Mouse (Mus musculus) neural tube, embryonic 10.5 days (tissue): ENCODE measurements at regions not wholly inside any gene's neighbourhood (a gene's known extent, or its start where the extent isn't known, plus 50 kb on each side); places are given as distances from the start of the nearest gene placed in this dataset.
A peak's percentile ranks its signal among the peaks of the same experiment; 100 is the strongest.

ENCODE experiments used
- DNase-seq: peaks from one replicate; pipeline ENCODE4 v3.0.0-alpha.2; 2017; ENCODE audit warnings: low spot score; ENCODE audit errors: extremely low spot score

DNA sequence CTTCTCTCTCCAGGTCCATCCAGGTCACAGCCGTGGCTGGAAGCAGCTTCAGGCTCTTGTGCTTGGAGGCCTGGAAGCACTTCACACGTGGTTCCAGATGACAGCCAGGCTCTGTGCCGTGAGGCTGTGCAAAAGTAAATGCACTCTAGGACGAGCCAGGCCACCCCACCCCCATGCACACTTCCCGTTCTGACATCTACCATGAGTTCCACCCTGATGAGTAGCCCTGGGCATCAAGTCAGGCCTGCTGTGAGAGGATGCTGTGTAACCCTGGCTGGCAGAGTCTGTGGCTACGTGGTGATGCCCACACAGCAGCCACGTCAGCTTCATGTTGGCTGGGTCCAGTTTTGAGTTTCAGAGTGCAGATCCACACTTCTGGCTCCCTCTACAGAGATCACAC lies 202.4 kb upstream of the Sulf2 start:
- DNase-seq: no peak

DNA sequence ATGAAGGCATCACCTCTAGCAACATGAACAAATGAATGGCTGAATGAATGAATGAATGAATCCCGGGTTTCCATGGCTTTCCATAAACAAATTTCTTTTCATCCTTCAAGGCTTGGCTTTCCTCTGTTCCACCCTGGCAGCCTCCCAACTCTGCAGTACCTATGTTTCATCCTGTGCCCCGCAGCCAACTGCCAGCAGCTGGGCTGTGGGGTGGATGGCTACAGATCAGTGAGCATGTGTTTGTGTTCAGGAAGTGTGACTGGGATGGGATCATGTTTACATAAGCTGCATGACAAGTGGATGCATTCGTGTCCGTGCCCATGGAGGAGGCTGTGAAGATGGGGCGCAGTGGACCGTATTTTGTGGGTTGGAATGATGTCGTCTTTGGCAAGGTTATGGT lies 200.5 kb upstream of the Sulf2 start:
- DNase-seq: no peak

DNA sequence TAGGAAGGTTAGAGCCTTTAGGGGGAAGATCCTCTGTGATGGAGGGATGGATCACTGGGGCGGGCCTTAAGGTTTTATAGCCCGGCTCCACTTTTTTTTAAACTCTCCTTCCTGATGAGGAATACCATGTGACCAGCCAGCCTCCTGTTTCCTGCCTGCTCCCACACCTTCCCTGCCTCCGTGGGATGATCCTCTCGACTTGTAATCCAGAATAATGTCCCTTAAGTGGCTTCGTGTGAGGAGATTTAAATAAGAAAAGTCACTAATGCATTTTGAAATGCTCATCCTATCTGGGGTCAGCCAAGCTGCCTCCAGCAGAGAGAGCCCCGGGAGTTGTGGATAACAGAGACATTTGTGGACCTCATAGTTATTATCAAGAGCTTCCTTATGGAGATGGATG lies 200.0 kb upstream of the Sulf2 start:
- DNase-seq: no peak

DNA sequence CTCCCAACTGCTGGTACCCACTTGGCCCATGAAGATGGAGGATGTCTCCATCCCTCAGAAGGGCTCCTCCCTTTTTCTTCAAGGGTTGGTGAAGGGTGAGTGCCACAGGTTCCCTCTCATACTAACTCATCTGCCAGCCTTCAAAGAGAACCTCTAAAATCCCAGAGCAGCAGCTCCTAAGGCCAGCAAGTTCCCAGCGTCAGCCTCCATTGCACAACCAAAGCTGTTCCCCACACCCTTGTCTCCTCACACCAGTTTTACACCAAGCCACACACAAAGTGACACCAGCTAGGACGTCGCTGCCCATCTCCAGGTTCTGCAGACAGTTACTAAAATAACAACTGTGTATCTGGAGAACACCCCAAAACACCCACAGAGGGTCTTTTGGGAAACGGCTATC lies 198.9 kb upstream of the Sulf2 start:
- no peak for DNase-seq

DNA sequence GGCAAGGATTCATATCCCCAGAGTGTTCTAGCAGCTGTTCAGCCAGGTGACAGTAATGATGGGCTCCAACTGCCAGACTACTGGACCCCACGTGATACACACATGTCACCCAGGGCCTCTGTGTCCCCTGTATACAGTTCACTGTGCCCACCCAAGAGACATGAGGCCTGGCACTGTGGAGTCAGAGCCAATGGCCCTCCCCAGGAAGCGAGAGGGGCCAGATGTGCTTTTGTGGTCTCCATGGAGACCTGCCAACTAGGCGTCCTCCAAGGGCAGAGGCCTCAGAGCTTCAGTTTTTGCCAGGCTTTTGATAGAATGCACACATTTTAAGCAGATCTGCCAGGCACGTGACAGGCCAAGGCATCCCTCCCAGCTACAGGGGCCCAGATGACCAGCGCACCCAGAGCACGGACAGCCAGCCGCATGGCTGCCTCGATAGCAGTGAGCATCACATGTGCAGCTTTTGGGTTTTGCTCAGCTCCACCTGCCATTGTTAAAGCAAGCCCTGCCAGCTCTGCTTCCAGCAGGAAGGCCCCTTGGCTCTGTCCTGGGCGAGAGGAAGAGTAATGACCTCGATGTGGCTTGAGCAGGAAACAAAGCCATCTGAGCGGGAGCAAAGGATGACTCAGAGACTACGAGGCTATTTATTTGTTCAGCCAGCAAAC lies 198.1 kb upstream of the Sulf2 start:
- peak; percentile 32 for DNase-seq

DNA sequence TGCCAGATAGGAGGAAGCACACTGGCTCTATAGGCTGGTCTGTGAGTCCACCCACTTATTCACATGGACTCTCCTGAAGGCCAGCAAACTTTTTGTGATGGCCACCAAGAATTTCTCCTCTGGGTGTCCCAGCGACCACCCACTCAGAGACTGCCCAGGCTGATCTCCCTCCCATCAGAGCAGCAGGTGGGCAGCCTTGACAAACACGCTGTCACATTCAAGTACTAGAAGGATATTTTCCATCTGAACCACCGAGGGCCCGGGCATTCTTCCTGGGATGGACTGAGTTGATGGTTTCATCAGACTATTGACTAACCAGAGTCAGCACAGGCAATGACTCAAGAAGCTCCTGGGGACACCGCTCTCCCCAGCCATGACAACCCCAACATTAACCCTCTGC lies 196.5 kb upstream of the Sulf2 start:
- no peak for DNase-seq

DNA sequence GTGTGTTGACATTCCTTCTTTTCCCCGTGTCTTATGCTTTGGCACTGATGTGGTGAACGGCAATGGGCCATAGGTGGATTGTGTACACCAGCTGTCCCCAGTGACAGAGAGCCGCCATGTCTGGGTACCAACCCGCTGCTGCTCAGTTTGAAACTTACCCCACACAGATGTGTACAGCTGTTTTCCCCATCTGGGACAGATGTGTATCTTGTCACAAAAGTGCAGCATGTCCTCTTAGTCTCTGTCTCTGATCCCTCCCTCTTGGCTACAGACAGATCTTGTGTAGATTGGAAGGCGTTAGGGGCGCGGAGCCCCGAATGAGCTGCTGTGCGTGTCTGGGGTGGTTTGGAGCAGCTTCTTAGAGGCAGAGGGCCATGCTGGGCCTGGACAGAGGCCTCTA lies 196.1 kb upstream of the Sulf2 start:
- no peak for DNase-seq

DNA sequence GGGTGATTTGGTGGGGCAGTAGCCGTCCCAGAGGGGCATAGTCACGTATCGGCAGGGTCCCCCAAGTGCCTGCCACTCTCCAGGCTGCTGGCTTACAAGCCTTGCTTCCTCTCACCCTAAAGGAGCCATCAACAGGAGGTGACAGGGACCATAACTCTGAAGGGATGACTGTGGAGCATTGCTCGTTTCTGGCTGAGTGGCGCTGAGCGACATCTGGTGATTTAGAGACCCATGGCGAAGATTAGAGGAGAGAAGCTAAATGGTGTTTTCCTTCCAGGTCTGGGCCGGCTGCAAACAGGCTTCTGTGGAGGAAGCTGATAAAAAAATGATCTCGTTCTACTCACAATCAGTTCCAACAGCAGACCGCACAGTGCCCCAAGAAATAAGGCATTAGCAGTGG lies 193.2 kb upstream of the Sulf2 start:
- no peak for DNase-seq

DNA sequence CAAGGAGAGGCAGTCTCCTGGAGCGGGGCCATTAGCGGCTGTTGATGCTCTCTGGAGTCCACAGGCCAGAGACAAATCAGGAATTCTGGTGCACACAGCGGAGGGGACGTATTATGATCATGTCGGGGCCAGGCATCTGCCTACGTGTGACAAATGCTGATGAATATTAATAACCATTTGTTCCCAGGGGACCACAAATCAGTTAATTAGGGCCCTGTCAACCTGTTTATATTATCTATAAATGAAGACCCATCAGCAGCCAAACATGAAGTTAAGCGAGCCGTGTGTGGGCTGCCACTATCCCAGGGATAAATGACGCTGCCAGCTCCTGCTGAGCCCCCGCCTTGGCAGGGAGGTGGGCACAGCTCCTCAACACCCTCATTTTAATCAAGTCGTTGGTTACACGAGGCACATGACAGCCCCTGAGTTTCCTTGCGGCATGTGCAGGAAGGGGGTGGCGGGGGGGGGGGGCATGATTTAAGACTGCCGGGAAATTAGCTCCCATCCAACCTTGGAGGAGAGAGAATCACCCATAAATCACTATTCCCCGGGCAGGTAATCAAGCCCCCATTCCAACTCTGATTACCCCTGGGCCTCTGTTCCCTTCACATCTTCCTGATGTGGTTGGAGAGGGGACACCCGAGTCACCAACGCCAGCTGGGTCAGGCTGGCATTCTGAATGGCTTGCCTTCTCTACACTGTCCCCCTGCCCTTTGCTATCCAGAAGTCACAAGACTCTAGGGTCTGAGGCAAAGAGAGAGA lies 191.1 kb upstream of the Sulf2 start:
- no peak for DNase-seq

DNA sequence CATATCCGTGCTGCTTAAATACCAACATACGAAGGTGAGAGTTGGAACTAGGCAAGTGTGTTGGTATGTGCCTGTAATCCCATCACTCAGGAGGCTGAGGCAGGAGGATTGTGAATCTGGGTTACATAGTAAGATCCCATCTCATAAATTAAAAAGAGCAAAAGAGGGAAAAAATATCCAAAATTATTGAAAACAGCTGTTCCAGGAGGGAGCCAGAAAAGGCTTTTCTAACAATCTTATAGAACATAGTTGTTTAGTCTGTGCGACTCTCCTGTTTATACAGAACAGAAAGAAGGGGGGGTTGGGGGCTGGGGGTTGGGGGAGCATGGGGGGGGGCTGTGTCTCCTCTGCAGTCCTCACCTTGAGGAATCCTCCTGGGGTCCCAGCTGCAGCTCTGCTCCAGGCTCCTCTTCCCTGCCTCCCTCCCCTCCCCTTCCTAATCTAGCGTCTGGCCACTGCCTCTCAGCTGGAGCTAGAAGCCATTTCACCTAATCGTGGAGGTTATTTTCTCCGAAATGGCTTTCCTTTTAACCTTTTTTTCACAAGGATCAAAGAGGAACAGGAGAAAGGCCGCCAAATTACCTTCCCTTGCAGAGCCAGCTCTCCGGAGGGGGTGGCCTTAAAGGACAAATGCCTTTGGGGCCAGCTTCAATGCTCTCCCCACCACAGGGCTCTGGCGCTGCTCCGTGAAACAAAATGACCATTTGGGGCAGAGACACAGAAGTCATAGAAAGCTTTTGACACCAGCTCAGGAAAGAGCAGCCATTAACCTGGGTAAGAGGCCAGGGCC lies 188.3 kb upstream of the Sulf2 start:
- no peak for DNase-seq

DNA sequence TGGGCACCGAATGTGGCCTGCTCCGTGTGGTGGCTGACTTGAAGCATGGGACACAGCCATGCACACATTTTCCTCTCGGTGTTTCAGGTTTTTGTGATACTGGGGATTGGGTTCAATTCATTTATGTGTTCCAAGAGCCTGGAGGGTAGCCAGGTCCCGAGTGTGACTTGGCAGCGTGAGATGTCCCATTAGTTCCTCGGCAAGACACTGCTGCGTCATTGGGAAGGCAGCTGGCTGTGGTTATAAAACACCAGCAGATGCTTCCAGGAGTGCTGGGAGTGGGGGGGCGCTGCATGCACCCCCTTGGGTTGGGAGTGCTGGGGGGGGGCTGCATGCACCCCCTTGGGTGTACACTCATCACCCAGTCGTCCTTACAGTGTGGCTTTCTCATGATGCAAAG lies 186.9 kb upstream of the Sulf2 start:
- DNase-seq: no peak

DNA sequence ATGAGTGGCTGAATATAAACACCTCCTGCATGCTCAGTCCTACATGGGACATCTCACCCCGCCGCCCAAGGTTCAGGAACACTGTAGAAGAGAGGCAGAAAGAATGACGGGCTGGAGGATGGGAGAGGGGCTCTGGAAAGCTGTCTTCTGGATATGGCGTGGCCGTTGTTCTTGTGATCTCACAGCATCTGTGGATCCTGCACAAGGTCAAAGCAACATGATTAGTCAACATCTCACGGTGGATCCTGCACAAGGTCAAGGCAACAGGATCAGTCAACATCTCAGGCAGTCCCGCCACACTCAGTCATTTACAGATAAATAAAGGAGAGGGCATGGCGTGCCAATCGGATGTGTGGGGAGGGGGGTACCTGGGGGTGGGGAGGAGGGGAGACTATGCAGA lies 184.7 kb upstream of the Sulf2 start:
- no peak for DNase-seq

DNA sequence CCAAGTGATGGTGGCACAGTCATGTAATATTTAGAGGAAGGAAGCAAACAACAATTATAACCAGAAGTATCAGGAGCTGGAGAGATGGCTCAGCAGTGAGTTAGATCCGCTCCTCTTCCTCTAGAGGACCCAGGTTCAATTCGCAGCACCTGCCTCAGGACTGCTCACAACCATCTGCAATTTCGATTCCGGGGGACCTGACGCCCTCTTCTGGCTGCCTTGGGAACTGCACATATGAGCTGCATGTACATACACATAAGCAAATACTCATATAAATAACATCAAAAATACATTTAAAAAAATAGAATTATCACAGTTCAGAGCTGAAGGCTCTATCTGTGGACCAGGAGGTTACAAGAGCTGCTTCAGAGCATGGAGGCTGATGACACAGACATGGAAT lies 184.0 kb upstream of the Sulf2 start:
- no peak for DNase-seq

DNA sequence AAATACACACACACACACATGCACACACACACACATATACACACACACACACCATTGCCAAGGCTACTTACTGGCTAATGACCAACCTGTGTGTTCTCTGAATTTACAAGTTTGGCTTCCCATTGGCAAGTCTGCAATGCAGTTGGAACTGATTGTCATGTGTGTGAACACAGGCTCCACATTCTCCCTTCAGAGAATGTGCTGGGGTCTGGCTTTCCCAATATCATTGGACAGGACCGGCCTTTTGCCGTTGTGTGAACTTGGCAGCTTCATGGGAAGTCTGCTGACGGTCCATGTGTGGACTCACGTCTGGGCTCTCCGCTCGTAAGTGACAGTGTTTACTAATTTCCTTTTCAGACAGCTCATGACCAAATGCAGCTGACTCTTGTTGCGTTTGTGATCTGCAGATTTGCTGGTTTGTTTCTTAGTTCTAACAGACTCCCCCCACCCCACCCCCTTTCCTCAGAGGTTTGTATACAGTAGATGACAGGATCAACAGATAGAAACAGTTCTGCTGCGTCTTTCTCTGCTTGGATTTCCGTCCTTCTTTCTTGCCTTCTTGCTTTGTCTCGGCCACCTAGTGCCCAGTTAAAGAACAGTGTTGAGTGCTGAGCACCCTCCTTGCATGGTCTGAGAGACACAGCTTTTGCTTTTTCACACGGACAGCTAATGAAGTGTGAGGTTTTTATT lies 183.1 kb upstream of the Sulf2 start:
- DNase-seq: no peak

DNA sequence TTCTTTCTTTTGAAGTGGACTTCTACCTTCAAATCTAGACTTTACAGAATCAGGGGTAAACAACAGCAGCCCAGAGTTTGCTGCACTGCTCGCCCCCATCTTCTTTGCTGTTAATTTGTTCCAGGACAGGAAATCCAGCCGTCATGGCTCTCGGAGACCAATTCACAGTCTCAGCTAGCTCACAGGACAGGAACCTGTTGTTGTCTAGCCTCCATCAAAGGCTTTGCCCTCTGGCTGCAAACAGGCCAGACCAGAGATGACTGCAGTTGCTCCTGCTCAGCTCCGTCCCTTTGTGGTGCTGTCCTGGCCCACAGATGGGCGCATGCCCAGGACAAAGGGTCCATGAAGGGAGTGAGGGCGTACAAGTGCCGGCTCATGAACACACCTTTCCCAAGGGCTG lies 182.2 kb upstream of the Sulf2 start:
- peak; percentile 38 for DNase-seq

DNA sequence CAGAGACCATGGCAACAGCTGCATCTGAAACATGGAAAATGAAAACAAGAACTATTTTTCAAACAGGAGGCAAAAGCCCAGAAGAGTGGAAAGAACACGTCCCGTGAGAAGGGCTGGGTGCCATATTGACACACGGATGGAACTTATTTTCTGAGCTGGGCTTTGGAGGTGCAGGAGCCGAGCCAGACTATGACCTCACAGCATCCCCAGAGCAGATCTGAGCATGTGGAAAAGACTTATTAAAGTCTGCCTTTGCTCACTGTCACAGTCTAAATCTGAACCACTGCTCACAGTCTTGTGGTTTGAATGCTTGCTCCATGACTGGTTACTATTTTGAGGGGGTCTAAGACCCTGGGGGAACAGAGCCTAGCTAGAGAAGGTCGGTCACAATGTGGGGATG lies 180.2 kb upstream of the Sulf2 start:
- no peak for DNase-seq

DNA sequence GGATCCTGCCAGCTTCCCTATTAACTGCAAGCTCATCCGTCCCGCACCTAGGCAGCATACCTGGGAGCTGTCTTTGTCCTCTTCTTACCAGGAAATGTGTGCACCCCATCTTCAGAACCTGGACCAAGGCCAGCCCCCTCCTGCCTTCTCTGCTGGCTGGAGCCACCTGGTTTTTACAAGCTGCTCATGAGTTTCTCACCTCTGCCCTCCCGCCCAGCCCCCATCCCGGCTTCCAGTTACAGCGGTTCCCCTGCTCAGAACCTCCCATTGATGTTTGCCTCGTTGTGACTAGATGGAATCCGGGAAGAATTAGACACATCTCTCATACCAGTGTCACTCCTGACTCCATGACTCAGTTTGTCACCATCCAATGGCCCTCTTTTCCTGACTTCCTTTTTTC lies 179.1 kb upstream of the Sulf2 start:
- DNase-seq: no peak

DNA sequence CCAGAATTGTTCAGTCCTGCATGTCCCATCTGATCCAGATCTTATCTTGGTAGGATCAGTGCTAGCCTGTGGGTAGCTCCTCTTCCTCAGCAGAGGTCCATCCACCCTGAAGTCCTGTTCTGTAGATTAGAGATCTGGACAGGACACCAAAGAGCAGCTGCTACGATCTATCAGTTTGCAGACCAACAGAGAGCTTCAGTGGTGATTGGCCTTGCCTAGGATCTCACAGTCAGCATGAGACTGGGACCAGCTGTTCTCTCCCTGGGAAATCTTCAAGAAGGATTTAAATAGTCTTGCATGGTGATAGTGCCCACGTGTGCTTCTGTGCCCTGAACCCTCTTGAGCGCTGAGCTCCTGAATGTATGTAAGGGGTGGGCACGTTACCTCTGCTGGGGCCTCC lies 178.4 kb upstream of the Sulf2 start:
- DNase-seq: no peak

DNA sequence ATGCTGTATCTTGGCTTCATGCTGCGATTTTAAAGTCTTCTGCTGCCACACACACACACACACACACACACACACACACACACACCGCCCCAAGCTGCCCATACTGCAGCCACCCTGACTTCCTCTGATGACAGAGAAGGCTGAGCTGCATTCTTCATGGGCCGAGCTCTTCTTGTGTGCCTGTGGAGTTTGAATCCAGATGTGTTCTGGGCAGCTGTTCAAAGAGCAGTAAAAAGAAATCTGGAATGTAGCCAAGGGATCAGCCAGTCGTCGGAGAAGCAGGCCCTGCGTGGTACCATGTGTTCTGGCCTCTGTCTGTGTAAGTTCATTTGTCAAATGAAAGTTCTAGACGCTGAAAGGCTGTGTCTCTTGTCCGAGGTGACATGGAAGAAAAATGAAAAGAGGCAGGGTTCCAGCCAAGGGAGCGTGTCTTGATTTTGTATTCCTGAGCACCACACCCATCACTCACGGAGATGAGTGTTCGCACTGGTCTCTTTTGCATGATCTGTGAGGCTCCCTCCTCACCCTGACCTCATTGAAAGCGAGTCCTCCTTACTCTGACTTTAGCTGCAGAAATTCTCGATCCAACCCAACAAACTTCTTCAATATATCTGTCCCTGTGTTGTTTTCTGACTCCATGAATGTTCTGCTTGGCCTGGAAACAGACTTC lies 177.4 kb upstream of the Sulf2 start:
- no peak for DNase-seq

DNA sequence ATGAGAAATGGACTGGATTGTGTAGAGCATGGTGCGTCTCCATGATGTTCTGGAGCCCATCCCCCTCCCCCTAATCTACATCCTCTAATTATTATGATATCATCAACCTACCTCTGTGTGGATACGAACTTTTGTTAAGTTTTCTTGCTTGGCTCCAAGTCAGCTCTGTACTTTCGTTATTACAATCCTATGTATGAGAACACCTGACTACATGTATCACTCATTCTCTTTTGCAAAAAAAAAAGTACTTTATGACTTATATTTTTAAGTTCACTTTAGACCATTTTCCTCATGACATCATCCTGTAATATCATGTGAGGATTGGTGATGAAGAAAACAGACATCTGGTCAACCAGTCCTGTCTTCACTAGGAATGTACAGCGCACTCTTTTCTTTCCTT lies 175.7 kb upstream of the Sulf2 start:
- DNase-seq: no peak

DNA sequence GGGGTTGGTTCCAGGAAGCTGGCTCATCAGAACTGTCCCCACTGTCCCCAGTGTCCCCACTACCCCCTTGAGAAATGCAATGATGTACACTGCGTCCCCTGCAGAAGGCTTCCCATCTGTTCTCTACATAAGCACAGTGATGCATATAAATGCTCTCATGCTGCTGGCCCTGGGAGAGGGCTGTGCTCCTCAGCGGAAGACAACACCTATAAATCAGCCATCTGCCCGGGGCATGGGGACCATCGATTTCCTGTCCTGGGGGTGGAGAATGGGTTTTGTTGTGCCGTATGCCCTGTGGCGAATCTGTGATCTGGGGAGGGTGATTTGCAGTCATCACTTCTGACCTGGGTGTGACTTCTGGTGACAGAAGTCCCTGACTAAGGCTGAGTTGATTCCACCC lies 174.9 kb upstream of the Sulf2 start:
- peak; percentile 75 for DNase-seq
